In genomic region chr3:74739718-74740117, GRCm38 (mm10) we compare ENCODE assay signal across 18 mouse cellular contexts.
DNase-seq lines count a peak whose midpoint lies in the region; ATAC-seq and TF ChIP-seq lines count a peak whose summit lies in the region.
"Had no signal": no experiment of that assay in that cellular context is flagged by ENCODE, and none has a peak within 500 bp of the region (broad histone marks: within the 10 kb centered on the region; RNA-seq: fewer than 3 reads in every experiment).

No protein-coding gene starts in this region.

- no peak overlapping the region for H3K4me3 ChIP-seq in forebrain, embryonic 13.5 days
- H3K4me3 ChIP-seq in forebrain, embryonic 10.5 days = no peak overlapping the region
- H3K4me3 ChIP-seq in forebrain, embryonic 15.5 days = no peak overlapping the region
- H3K4me3 ChIP-seq: embryonic facial prominence, embryonic 13.5 days; embryonic facial prominence, embryonic 15.5 days; erythroblast, embryonic 14.5 days had no signal

- no peak overlapping the region for H3K4me2 ChIP-seq in forebrain, embryonic 13.5 days
- H3K4me2 ChIP-seq in forebrain, embryonic 15.5 days (replicated peaks) = no peak overlapping the region
- H3K4me2 ChIP-seq: embryonic facial prominence, embryonic 13.5 days; embryonic facial prominence, embryonic 15.5 days had no signal

- ATAC-seq in forebrain, embryonic 13.5 days = peak; percentile 78
- peak; percentile 70; the same call in 1 of the 2 replicates for ATAC-seq in forebrain, embryonic 15.5 days (replicated peaks)

- no peak for TF ChIP-seq CTCF in brain, embryonic 14.5 days (IDR thresholded peaks at IDR 0.05; ENCODE audit: borderline replicate concordance, extremely low read depth, insufficient read depth, insufficient read length)

- WGBS in forebrain, embryonic 13.5 days = 53% methylated on average over 2 of the region's 2 CpGs
- WGBS in forebrain, embryonic 10.5 days = 91% methylated on average over 2 of the region's 2 CpGs
- 33% methylated on average over 2 of the region's 2 CpGs for WGBS in forebrain, embryonic 15.5 days

- no peaks in the 10 kb centered on the region for H3K4me1 ChIP-seq in forebrain, embryonic 13.5 days
- H3K4me1 ChIP-seq in forebrain, embryonic 10.5 days = no peaks in the 10 kb centered on the region
- no peaks in the 10 kb centered on the region for H3K4me1 ChIP-seq in forebrain, embryonic 15.5 days
- H3K4me1 ChIP-seq: embryonic facial prominence, embryonic 13.5 days; embryonic facial prominence, embryonic 15.5 days had no signal

- no peak overlapping the region for H3K9ac ChIP-seq in forebrain, embryonic 13.5 days
- no peak overlapping the region for H3K9ac ChIP-seq in forebrain, embryonic 15.5 days (replicated peaks)
- H3K9ac ChIP-seq: embryonic facial prominence, embryonic 13.5 days; embryonic facial prominence, embryonic 15.5 days had no signal

- no peaks in the 10 kb centered on the region for H3K36me3 ChIP-seq in forebrain, embryonic 13.5 days (ENCODE audit: poor library complexity, severe bottlenecking)
- H3K36me3 ChIP-seq in forebrain, embryonic 10.5 days (replicated peaks) = no peaks in the 10 kb centered on the region
- H3K36me3 ChIP-seq in forebrain, embryonic 15.5 days = no peaks in the 10 kb centered on the region
- H3K36me3 ChIP-seq: embryonic facial prominence, embryonic 13.5 days; embryonic facial prominence, embryonic 15.5 days had no signal

- H3K9me3 ChIP-seq in forebrain, embryonic 13.5 days (replicated peaks) = no peaks in the 10 kb centered on the region
- no peaks in the 10 kb centered on the region for H3K9me3 ChIP-seq in forebrain, embryonic 10.5 days
- H3K9me3 ChIP-seq in forebrain, embryonic 15.5 days = no peaks in the 10 kb centered on the region
- H3K9me3 ChIP-seq: embryonic facial prominence, embryonic 13.5 days; embryonic facial prominence, embryonic 15.5 days had no signal

- H3K27ac ChIP-seq in forebrain, embryonic 13.5 days = no peak overlapping the region
- H3K27ac ChIP-seq in forebrain, embryonic 10.5 days = no peak overlapping the region
- H3K27ac ChIP-seq in forebrain, embryonic 15.5 days (replicated peaks) = no peak overlapping the region
- H3K27ac ChIP-seq: embryonic facial prominence, embryonic 13.5 days; embryonic facial prominence, embryonic 15.5 days had no signal

- no peak for TF ChIP-seq POLR2A in brain, embryonic 14.5 days (IDR thresholded peaks at IDR 0.05; ENCODE audit: borderline replicate concordance, extremely low read depth, insufficient read depth, insufficient read length, poor library complexity, severe bottlenecking)

- DNase-seq in forebrain, embryonic 10.5 days (ENCODE audit: extremely low spot score, low spot score) = no peak
- DNase-seq in brain, embryonic 14.5 days (ENCODE audit: low read depth) = peak; percentile 62
- DNase-seq in heart, postnatal 10 days = no peak
- no peak for DNase-seq in left cerebral cortex, adult 8-10 months (ENCODE audit: low spot score in 2 of 2)
- DNase-seq: adrenal gland, adult 2 months; adrenal gland, postnatal 10 days; adrenal gland, postnatal 25 days; cerebellum, adult 18-20 months; cerebellum, adult 8-10 months; cerebellum, adult 9-11 months; cerebellum, postnatal 14 days; cerebellum, postnatal 36 days; embryo, embryonic 11 days had no signal

- intact Hi-C loops in heart, postnatal 10 days (cut with DNase I) = no loop called here

- no peaks in the 10 kb centered on the region for H3K27me3 ChIP-seq in forebrain, embryonic 13.5 days
- no peaks in the 10 kb centered on the region for H3K27me3 ChIP-seq in forebrain, embryonic 10.5 days (ENCODE audit: poor library complexity, severe bottlenecking)
- no peaks in the 10 kb centered on the region for H3K27me3 ChIP-seq in forebrain, embryonic 15.5 days
- H3K27me3 ChIP-seq: embryonic facial prominence, embryonic 13.5 days; embryonic facial prominence, embryonic 15.5 days had no signal
